Mouse (Mus musculus): Measurements from ENCODE around the gene Rmi2.
"Not testable (repeated sequence)": the region's sequence is repeated elsewhere in the genome, so short reads cannot be mapped to it uniquely, and the experiment has no call there.

DNA sequence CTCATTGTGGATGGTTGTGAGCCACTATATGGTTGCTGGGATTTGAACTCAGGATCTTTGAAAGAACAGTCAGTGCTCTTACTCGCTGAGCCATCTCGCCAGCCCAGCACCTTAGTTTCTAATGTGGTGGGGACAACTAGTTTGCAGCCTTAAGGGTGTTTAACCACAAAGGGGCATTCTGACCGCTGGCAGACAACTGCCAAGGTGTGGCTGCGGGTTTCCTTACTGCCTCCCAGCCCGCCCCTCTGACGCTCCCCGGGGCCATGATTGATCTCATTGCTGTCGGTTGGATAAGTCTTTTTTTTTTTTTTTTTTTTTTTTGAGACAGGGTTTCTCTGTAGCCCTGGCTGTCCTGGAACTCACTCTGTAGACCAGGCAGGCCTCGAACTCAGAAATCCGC is 17.4 kb downstream of the Rmi2 start:
- not testable (repeated sequence) for TF ChIP-seq POLR2A (IDR thresholded peaks at IDR 0.05; ENCODE audit: extremely low read depth, insufficient read depth, low read length); CTCF (IDR thresholded peaks at IDR 0.05; ENCODE audit: low read depth, low read length)
